Mouse (Mus musculus): ENCODE measurements at regions not wholly inside any gene's neighbourhood (a gene's known extent, or its start where the extent isn't known, plus 50 kb on each side); places are given as distances from the start of the nearest gene placed in this dataset.

- TF ChIP-seq USF1 (IDR thresholded peaks at IDR 0.05; ENCODE audit: low read depth): no peak
- TF ChIP-seq FOSL1 (IDR thresholded peaks at IDR 0.05; ENCODE audit: insufficient read depth, low read length, poor library complexity, severe bottlenecking): no peak
These were observed 64.3 kb upstream of the Nphp3 start for GRCm38 (mm10) chr9:103938070-103938469.

Measured in C2C12 (cell line).